Mouse (Mus musculus): Measurements from ENCODE around the gene Mettl6. TPM values are rescaled to one million over a fixed set of nuclear protein-coding genes. Genes with fewer than 3 reads are reported as not detected.

Mettl6 gene
- polyA plus RNA-seq, 1 experiment from 2014 or later = 55.0 TPM

DNA sequence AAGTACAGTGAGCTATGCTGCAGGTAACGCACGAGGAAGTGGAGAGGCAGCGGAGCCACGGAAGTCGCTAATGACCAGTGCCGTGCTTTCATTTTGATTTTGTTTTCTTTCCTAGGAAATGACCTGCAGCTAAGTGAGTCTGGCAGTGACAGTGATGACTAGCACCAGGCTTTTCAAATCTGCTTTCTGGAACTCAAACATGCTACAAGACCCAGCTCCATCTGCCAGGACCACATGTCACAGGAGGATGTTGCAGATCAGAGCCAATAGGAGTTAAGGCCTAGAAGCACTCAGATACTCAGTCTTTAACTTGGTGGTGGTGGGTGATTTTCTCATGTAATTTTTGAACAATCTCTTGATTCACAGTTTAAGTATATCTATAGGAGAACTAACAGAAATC, 11.6 kb upstream of the Mettl6 start:
- peaks cover 84% of the 10 kb centered on the region for H3K36me3 ChIP-seq
- H3K9me3 ChIP-seq = no peaks in the 10 kb centered on the region
- H3K4me3 ChIP-seq = no peak overlapping the region
- H3K27ac ChIP-seq = no peak overlapping the region
- no peaks in the 10 kb centered on the region for H3K4me1 ChIP-seq (replicated peaks)
- WGBS = 96% methylated on average over 6 of the region's 6 CpGs
- ATAC-seq (ENCODE audit: low FRiP score) = no peak
- H3K27me3 ChIP-seq = no peaks in the 10 kb centered on the region
- no peak overlapping the region for H3K9ac ChIP-seq
- no peak overlapping the region for H3K4me2 ChIP-seq

DNA sequence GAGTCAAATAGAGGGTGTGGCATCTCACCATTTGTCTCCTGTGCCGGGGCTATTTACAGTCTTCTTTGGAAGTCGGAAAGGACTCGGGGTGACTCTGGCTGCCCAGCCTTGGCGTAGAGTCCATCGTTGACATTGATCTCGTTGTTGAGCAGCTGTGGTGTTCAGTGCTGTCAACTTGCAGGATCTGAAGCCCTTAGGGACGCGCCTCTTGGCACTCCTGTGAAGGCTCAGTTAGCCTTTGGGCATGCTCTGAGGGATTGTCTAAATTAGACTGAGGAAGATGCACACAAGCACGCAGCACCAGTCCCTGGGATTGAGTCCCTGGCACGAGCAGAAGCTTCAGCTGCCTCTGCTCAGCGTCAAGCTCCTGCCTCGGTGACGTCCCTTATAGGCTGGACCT, 8.6 kb upstream of the Mettl6 start:
- no peaks in the 10 kb centered on the region for H3K27me3 ChIP-seq
- WGBS = 93% methylated on average over 13 of the region's 13 CpGs
- no peak for ATAC-seq (ENCODE audit: low FRiP score)
- peaks cover 94% of the 10 kb centered on the region for H3K36me3 ChIP-seq
- H3K4me1 ChIP-seq (replicated peaks) = no peaks in the 10 kb centered on the region
- no peak overlapping the region for H3K27ac ChIP-seq
- H3K9me3 ChIP-seq = no peaks in the 10 kb centered on the region
- H3K4me2 ChIP-seq = no peak overlapping the region
- H3K4me3 ChIP-seq = no peak overlapping the region
- H3K9ac ChIP-seq = no peak overlapping the region

DNA sequence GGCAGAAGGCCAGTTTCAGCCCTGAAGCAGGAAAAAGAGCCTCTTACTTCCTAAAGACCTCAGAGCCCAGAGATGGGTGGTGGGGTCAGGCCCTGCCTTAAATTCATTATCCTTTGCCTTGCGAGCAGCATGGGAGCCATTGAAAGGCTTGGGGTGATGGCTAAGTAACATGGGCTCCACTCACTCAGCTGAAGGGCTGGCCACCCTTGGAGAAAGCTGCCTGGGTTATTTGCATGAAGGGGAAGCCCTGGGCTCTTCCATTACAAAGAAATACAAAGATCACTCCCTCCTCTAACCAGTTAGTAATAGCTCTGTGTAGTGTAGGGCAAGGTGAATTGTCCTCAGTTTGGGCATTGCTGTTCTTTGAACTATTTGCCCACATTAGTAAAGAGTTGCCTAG, 4.7 kb upstream of the Mettl6 start:
- Histone ChIP-seq H3K36me3 (peaks cover 61% of the 10 kb centered on the region), H3K27me3 (no peaks in the 10 kb centered on the region), H3K4me2 (no peak overlapping the region), H3K9me3 (no peaks in the 10 kb centered on the region), H3K4me1 (replicated peaks) (peaks cover 21% of the 10 kb centered on the region), H3K27ac (no peak overlapping the region), H3K9ac (no peak overlapping the region), H3K4me3 (no peak overlapping the region)
- 89% methylated on average over 1 of the region's 1 CpGs for WGBS
- no peak for ATAC-seq (ENCODE audit: low FRiP score)

DNA sequence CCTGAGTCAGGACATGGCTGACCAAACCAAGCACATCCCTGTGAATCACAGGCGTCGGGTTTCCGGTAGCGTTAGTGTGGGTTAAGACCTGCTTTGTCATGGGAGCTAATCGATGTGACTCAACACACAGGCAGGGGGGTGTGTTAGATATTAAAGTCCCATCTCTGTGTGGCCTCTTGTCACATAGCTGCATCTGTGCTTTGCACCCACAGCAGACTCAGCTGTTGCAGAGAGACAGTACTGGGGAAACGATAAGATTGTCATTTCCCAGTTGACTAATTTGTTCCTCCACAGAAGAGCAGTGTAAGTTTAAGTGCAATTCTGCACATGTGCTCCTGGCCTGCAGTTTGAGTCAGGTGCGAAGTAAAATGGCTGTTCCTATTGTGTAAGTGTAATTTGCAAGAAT, 1.4 kb upstream of the Mettl6 start:
- H3K4me3 ChIP-seq = peak overlapping the region; percentile 97
- H3K27ac ChIP-seq = no peak overlapping the region
- H3K9ac ChIP-seq = peak overlapping the region; percentile 93
- H3K4me2 ChIP-seq = peak overlapping the region; percentile 90
- H3K36me3 ChIP-seq = peaks cover 47% of the 10 kb centered on the region
- 70% methylated on average over 7 of the region's 7 CpGs for WGBS
- no peaks in the 10 kb centered on the region for H3K27me3 ChIP-seq
- no peak for ATAC-seq (ENCODE audit: low FRiP score)
- H3K4me1 ChIP-seq (replicated peaks) = peaks cover 45% of the 10 kb centered on the region
- no peaks in the 10 kb centered on the region for H3K9me3 ChIP-seq

DNA sequence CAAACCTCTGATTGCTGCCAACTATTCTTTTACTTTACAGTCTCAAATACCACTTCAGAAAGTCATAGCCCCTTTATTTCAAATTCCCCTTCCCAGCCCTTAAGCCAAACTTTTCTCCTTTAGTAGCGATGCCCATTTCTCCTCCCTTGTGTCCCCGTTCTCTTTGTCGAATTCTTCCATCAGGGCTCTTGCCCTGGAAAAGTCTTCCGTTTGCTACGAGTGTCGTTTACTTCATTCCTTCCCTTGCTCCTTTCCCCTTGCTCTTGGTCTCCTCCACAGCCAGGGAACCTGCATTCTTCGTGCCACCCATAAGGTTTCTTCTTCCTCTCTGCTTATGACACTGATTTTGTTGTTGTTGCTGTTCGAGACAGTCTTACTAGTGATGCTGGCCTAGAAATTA, 698 bp upstream of the Mettl6 start:
- Histone ChIP-seq H3K27ac (peak overlapping the region; percentile 93; the same call in 1 of the 2 replicates), H3K4me1 (replicated peaks) (peaks cover 45% of the 10 kb centered on the region), H3K9me3 (no peaks in the 10 kb centered on the region), H3K27me3 (no peaks in the 10 kb centered on the region), H3K4me3 (peak overlapping the region; percentile 97), H3K4me2 (peak overlapping the region; percentile 90), H3K36me3 (peaks cover 46% of the 10 kb centered on the region), H3K9ac (peak overlapping the region; percentile 93)
- ATAC-seq (ENCODE audit: low FRiP score) = no peak
- 6% methylated on average over 8 of the region's 8 CpGs for WGBS

DNA sequence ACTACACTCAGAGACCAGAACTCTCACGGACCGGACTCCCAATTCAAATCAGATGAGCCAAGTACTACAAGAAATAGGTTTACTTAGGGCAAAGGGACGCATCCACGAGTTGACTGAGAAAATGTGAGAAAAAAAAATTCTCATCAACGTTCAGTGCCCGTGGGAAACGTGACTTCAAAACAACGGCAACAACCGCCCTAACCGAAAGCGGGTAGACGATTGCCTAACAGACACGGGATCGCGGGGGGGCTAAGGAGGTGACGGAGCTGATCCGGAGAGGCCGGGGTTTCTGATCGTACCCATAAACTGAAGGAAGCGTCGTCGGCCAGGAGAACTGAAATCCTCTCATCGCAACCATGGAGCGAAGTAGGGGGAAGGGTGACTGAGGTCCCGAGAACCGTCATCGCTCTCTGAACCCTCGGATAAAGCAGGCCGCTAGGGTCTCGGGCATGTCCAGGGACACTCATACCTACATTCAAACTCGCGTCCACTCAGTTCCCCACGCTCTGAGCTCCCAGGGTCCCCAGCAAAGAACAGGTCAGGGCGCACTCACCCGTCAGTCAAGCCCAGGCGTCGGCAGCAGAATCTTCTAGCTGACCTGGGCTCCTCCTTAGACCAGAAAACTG, 378 bp downstream of the Mettl6 start, which contains the start of gene Eaf1:
Gene Eaf1 (plus strand): TSS at position 51 of the 626 bp plus-strand sequence.
- peaks cover 46% of the 10 kb centered on the region for H3K36me3 ChIP-seq
- ATAC-seq (ENCODE audit: low FRiP score) = peak; percentile 38
- no peaks in the 10 kb centered on the region for H3K27me3 ChIP-seq
- H3K9ac ChIP-seq = peak within 1 kb of the TSS; percentile 93
- 1% methylated on average over 37 of the region's 37 CpGs for WGBS
- no peaks in the 10 kb centered on the region for H3K9me3 ChIP-seq
- H3K4me3 ChIP-seq = peak within 1 kb of the TSS; percentile 97
- peak within 1 kb of the TSS; percentile 93 for H3K27ac ChIP-seq
- H3K4me1 ChIP-seq (replicated peaks) = peaks cover 45% of the 10 kb centered on the region
- peak within 1 kb of the TSS; percentile 90 for H3K4me2 ChIP-seq

DNA sequence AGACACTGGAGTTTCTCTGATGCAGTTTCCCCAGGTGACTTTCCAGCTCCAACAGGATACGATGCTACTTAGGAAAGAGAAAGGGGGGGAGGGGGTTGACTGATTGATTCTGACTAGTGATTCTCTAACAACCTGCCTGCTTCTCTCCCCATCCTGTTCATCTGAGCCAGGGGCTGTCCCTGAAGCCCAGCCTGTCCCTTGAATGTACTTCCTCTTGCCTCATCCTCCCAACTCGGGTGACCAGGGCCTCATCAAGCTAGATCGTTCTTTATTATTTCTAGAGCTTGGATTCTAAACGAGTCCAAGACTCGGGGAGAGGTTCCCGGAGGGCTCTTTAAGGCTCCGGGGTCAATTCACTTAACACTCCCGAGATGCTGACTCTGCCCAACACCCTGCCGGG, 939 bp downstream of the Mettl6 start:
- Histone ChIP-seq H3K9ac (peak overlapping the region; percentile 93), H3K27me3 (no peaks in the 10 kb centered on the region), H3K4me1 (replicated peaks) (peaks cover 45% of the 10 kb centered on the region), H3K36me3 (peaks cover 46% of the 10 kb centered on the region), H3K4me3 (peak overlapping the region; percentile 97), H3K27ac (no peak overlapping the region), H3K4me2 (peak overlapping the region; percentile 90), H3K9me3 (no peaks in the 10 kb centered on the region)
- 46% methylated on average over 9 of the region's 9 CpGs for WGBS
- no peak for ATAC-seq (ENCODE audit: low FRiP score)

DNA sequence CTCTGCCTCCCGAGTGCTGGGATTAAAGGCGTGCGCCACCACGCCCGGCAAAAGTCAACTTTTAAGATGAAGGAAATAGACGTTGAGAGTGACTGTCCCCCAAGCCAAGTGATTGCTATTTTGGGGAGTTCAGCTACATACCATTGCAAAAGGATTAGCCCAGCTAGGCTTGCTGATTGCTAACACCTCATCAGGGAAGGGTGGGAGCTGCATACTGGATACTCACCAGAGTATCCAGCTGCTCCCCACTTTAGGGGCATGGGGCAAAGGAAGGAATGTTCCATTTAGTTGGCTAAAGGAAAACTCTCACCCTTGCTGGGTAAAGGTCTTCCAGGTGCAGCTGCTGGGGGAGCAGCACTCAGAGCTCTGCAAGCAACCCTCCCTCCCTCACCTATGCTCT, 6.8 kb downstream of the Mettl6 start:
- H3K27ac ChIP-seq = no peak overlapping the region
- peaks cover 12% of the 10 kb centered on the region for H3K4me1 ChIP-seq (replicated peaks)
- H3K9ac ChIP-seq = no peak overlapping the region
- H3K9me3 ChIP-seq = no peaks in the 10 kb centered on the region
- WGBS = 94% methylated on average over 6 of the region's 6 CpGs
- H3K27me3 ChIP-seq = no peaks in the 10 kb centered on the region
- no peak overlapping the region for H3K4me2 ChIP-seq
- H3K36me3 ChIP-seq = peaks cover 89% of the 10 kb centered on the region
- no peak overlapping the region for H3K4me3 ChIP-seq
- no peak for ATAC-seq (ENCODE audit: low FRiP score)

DNA sequence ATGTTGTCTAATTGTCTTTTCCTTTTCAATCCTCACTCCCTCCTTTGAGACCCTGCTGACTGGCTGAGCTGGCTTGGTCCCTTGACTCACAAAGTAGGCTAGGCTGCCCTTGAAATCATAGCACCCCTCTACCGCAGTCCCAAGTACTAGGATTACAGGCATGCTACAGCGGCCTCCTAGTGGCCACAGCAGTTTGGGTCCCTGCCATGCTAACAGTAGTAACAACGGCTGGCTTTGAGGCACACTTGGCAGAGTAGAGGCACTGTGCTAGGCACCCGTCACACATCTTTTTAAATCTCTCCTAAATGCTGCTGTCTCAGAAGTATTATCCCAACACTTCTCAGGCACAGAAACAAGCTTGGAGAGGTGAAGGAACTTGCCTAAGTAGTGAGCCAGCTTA, 8.4 kb downstream of the Mettl6 start:
- H3K27ac ChIP-seq = no peak overlapping the region
- H3K4me3 ChIP-seq = no peak overlapping the region
- H3K36me3 ChIP-seq = peaks cover 91% of the 10 kb centered on the region
- no peak overlapping the region for H3K4me2 ChIP-seq
- ATAC-seq (ENCODE audit: low FRiP score) = no peak
- H3K9ac ChIP-seq = no peak overlapping the region
- no peaks in the 10 kb centered on the region for H3K4me1 ChIP-seq (replicated peaks)
- no peaks in the 10 kb centered on the region for H3K27me3 ChIP-seq
- WGBS = 83% methylated on average over 4 of the region's 4 CpGs
- H3K9me3 ChIP-seq = no peaks in the 10 kb centered on the region

DNA sequence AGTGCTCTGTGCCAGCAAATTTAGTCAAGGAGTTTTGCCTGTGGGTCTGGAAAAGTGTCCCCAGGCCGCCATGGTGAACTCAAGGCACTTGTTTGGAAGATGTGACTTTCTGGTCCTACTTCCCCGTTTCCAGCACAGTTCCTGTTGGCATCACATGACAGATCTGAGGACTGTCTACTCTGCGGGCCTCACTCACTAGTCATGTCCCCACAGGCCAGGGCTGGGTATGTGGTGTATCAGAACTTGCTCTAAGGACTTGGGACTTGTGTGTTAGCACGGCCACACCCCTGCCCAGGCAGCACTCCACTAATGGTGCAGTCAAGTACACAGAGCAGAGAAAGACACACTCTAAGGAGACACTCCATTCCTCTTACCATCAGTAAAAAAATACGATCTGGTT, 12.4 kb downstream of the Mettl6 start:
- 96% methylated on average over 5 of the region's 5 CpGs for WGBS
- Histone ChIP-seq H3K9ac (no peak overlapping the region), H3K4me1 (replicated peaks) (no peaks in the 10 kb centered on the region), H3K9me3 (no peaks in the 10 kb centered on the region), H3K27ac (no peak overlapping the region), H3K4me3 (no peak overlapping the region), H3K4me2 (no peak overlapping the region), H3K36me3 (peaks cover 93% of the 10 kb centered on the region), H3K27me3 (no peaks in the 10 kb centered on the region)
- no peak for ATAC-seq (ENCODE audit: low FRiP score)

DNA sequence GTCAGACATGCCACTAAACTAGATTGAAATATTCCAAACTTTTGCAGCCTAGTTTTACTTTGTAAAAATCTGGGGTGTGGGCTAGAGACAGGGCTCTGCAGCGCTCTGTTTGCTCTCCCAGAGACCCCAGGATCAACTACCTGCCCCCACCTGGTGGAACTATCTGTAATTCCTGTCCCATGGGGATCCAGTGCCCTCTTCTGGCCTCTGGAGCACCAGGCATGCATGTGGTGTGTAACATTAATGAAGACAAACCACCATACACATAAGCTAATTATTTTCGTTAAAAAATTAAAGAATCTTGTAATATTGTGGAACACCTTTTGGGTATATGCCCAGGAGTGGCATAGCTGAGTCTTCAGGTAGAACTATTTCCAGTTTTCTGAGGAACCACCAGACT, 21.5 kb downstream of the Mettl6 start:
- no peaks in the 10 kb centered on the region for H3K27me3 ChIP-seq

DNA sequence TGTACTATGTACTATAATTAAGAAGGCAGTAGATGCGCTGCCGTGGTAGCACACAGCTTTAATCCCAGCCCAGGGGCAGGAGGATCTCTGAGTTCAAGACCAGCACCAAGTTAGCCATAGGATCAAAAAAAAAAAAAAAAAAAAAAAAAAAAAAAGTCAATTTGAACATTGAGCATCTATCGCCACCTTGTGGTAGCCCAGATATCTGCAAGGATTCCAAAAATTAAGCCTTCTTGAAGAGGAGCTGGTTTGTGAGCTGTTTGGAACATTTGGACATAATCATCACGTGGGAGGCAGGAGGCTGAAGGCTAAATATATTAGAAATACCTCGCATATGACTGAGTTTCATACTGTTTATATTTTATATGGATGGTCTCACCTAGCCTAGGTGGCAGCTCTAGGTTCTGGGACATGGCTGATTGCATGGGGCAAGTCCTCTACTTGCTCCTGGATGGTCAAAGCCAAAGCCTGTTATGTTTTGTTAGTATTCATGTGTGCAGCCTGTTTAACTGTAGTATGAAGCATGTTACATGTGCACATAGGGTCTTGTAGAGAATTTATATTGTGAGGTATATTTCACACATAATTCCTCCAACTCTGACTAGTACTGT, 22.3 kb downstream of the Mettl6 start:
- 8% methylated on average over 5 of the region's 5 CpGs for WGBS
- Histone ChIP-seq H3K27me3 (no peaks in the 10 kb centered on the region), H3K36me3 (0 out of 2 replicates have a peak, but pooled peaks cover 6% of the 10 kb centered on the region), H3K9me3 (no peaks in the 10 kb centered on the region), H3K4me2 (no peak overlapping the region), H3K27ac (no peak overlapping the region), H3K9ac (no peak overlapping the region), H3K4me1 (replicated peaks) (no peaks in the 10 kb centered on the region), H3K4me3 (no peak overlapping the region)
- no peak for ATAC-seq (ENCODE audit: low FRiP score)

More for the DNA sequence above, 21.5 kb downstream of the Mettl6 start:
- WGBS = 72% methylated on average over 2 of the region's 2 CpGs
- no peak overlapping the region for H3K4me3 ChIP-seq
- peaks cover 12% of the 10 kb centered on the region for H3K36me3 ChIP-seq
- no peaks in the 10 kb centered on the region for H3K9me3 ChIP-seq
- no peak overlapping the region for H3K4me2 ChIP-seq
- no peak overlapping the region for H3K9ac ChIP-seq
- ATAC-seq (ENCODE audit: low FRiP score) = no peak
- H3K4me1 ChIP-seq (replicated peaks) = no peaks in the 10 kb centered on the region
- no peak overlapping the region for H3K27ac ChIP-seq

DNA sequence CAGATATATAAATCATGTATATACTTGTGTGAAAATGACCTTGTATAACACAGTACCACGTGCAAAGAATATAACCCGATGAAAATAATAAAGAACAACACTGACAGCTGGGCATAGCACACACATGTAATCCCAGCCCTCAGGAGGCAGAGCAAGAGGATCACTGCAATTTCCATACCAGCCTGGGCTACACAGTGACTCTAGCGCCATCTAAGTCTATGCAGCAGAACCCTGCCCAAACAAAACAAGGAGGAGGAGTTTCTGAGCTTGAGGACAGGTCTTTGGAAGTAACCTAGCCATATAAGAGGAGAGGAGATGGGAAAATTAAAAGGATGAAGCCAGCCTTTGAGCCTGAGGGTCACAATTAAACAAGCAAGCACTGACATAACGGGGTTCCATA, 25.1 kb downstream of the Mettl6 start:
- Histone ChIP-seq H3K27me3 (no peaks in the 10 kb centered on the region), H3K4me2 (no peak overlapping the region), H3K27ac (no peak overlapping the region), H3K4me1 (replicated peaks) (no peaks in the 10 kb centered on the region), H3K4me3 (no peak overlapping the region), H3K9me3 (no peaks in the 10 kb centered on the region), H3K36me3 (no peaks in the 10 kb centered on the region), H3K9ac (no peak overlapping the region)
- ATAC-seq (ENCODE audit: low FRiP score) = no peak
- 59% methylated on average over 4 of the region's 4 CpGs for WGBS
